Mouse (Mus musculus) spleen, postnatal 4 days (tissue): ENCODE data around the gene Atoh8.

Experiments used
- DNase-seq, 2 experiments: peaks; one replicate each; pipeline ENCODE4 v3.0.0; 2022; ENCODE audit warnings: low spot score in 2 of 2

Gene Atoh8

DNA sequence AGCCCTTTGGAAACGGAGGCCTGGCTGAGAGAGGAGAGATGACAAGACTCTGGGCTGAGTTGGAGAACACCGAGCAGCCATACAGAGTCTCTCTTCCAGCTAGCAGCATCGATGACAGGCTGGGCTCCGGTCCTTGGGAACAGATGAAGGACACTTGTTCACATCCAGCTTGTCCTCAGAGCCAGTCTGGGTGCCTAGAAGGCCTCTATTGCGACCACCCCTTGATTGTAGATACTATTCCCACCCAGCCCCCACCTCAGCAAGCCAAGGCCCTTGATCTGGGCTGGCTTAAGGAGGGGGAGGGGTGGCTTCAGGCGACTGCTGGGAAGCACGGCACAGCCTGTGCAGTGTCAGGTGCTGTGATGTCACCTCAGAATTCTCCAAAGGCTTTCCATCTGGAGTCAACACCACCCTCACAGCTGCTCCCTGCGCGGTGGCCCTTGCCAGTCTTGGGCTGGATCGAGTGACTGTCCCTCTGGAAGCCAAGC lies 19.3 kb upstream of the Atoh8 start:
- DNase-seq: no peak

DNA sequence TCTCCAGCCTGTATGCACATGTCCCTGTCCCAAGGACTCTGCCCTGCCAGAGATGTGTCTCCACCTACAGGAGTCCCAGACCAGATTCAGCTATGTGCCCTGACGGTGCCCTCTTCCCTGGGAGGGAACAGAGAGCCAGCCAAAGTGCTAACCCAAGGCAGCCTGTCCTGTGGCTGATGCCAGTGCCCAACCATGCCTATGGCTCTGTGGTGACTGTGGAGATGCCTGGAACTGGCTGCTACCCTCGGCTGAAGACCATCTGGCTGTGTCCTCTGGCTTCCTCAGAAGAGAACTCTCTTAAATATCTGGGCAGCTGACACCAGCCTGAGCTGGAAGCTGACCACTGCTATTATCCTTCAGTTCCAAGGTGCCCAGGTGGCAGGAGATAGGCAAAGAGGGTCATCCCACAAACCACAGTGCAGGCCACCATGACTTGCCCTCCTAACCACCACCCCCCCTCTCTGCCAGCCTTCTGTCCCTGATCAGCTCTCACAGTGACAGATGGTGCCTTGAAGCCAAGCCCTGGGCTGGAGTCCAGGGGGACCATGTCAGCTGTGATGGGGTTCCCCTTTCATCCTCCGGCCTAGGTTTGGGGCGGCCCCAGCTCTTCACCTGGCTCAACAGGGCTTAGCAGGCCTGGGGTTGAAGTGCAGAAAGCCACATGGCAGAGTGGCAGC lies 18.7 kb upstream of the Atoh8 start:
- no peak for DNase-seq

DNA sequence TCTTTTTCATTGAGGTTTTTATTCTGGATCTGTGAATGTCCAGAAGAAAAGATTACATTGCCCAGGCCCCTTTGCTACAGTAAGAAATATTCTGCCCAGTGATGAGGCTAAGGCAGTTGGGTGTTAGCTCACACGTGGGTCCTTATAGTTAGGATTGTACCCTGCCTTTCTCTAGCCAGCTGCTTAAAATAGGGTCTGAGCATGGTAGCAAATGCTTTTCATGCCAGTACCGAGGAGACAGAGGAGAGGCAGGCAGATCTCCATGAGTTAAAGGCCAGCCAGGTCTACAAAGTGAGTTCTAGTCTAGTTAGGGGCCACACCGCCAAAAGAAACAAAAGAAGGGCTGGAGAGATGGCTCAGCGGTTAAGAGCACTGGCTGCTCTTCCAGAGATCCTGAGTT lies 17.8 kb upstream of the Atoh8 start:
- no peak for DNase-seq

DNA sequence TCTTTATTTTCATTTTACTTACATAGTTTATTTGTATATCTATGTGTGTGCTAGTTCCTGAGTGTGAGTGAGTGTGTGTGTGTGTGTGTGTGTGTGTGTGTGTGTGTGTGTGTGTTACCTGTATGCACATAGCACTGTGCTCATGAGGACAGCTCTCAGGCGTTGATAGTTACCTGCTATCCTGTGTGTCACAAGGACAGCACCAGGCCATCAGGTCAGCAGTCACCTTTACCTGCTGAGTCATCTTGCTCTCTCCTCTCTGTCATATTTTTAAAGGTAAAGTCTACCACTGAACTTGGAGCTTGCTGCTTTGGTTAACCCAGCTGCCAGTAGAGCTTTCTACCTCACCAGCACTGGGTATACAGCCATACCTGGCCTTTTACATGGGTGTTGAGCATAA lies 17.1 kb upstream of the Atoh8 start:
- no peak for DNase-seq

DNA sequence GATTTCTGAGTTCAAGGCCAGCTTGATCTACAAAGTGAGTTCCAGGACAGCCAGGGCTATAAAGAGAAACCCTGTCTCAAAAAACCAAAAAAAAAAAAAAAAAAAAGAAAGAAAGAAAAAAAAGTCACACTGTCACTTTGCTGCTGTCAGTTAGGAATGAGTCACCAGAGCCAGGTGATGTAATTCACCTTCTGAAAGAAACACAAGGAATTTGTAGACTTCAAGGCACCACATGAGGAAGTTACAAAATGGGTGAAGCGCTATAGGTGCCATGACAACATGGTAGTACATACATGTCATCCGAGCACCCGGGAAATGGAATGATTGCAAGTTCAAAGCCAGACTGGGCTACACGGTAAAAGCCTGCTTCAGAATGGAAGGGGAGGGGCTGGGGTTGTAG lies 14.6 kb upstream of the Atoh8 start:
- no peak for DNase-seq

DNA sequence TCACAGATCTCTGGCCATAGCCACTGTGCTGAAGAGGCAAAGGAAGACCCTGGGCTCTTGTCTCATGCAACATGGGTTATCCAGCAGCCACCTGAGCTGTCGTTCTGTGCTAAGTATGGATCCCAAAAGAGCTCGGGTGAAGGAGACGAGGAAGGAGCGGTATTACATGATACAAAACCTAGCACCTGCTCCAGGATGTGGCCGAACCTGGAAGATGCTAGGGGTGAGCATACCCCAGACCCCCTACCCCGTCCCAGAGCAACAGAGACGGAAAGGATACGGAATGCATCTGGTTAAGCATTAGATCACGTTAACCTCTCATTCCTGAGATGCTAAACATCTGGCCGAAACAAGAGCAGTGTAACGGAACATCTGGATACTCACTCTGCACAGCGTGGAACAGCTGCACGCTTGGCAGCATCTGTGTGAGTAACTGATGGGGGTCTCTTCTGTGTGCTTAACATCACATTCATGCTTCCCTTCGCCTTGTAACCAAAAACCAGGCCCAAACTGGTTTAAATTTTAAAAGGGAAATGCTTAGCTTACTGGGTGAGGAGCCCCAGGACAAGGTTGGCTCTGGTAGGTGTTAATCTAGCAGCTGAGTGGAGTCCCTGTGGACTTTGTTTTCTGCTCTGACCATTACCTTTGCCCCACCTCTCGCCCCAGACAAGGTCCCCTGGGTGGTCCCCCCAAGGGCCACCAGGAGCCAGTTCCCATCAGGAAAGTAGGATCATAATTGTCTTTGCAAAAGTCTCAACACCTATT lies 13.0 kb upstream of the Atoh8 start:
- DNase-seq: no peak

DNA sequence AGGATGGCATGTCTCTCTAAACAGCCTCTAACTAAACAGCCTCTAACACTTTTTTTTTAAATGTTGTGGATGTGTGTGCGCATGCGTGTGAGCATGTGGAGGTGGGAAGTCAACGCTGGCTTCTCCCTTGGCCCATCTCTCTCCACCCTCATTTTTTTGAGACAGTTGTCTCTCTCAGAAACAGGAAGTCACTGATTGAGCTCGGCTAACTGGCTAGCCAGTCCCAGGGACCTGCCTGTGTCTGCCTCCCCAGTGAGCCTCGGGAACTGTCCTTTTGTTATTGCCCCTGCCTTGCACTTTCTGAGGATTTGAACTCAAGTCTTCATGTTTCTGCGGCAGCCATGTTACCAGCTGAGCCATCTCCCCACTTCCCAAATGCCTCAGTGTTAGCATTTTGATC lies 10.9 kb upstream of the Atoh8 start:
- no peak for DNase-seq

DNA sequence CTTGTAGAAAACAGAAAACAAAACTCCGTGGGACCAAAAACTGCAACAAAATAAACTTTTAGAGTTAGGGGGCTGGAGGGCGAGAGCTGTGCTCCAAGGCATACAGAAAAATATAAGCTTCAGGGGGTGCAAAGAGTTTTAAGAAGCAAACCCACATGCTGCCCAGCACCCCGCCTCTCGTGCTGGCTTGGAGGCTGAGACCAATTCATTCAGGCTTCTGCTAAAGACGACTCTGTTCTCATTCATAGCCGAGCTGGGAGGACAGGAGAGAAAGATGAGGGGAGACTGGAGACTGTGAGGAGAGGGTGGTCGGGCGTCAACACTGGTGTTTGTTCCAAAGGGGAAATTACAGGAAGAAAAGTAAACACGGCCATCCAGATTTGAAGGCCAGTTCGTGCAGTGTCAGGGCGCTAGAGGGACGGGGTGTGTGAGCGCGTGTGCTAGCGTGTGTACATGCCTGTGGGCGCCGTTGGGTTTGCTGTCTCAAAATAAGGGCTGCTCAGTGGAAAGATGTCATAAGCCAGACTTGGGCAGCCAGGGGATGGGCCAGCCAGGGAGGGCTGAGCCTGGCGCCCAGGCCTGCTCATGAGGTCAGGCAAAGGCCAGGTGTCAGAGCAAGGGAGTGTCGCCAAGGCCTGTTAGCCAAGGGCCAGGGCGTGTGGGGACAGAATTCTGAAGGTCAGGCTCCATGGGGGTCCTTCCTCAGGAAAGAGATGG lies 9.3 kb upstream of the Atoh8 start:
- DNase-seq: no peak

DNA sequence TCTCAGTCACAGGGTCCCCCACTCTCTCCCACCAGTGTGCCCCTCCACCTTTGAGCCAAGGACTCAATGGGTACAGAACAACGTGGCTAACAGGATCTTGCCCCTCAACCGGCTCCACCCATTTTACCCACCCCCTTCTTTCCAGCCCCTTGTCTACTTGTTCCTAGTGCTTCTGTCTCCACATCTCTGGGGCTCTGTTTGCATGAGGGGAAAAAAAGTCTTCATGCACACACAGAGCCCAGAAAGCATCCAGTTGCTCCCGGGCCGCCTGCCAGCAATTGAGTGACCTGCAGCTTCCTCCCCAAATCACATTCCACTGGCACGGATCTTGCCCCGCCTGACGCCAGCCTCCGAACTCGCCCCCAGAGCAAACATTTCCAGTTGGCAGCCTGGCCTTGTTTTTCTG lies 8.8 kb upstream of the Atoh8 start:
- DNase-seq: peak in 1 of 2 experiments; percentile 42

DNA sequence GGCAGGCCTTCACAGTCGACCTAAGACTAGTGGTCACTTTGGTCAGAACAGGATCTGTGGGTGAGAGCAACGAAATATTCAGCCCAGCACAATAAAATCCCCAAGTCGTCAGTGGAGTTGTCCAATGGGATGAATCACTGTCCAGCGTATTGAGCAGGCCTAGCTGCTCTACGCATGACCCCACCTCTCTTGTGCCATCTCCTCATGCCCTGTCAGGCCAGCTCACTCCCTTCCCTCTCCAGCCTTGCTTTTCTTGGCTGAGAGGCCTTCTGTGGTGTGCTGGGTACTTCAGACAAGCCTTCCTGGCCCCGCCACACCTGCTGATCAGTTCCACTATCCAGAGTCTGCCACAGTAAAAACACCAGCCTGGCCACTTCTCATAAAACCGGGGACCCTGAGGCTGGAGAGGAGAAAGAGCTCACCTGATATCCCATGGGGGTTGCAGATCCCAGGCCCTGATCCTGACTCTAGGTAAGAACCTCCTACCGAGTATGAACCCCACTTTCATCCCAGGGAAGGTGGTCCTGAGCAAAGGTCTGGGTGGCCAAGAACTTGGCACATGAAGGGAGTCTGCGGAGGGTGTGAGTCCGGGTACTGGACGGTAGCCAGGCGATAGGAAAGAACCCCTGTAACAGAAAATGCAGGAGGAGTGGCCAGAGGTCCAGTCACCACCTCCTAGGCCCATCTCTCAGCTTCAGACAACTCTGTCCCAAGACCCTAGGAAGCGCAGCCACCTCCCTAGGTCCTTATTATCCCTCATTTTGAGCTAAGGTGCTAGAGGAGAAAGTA lies 7.3 kb upstream of the Atoh8 start:
- DNase-seq: no peak

DNA sequence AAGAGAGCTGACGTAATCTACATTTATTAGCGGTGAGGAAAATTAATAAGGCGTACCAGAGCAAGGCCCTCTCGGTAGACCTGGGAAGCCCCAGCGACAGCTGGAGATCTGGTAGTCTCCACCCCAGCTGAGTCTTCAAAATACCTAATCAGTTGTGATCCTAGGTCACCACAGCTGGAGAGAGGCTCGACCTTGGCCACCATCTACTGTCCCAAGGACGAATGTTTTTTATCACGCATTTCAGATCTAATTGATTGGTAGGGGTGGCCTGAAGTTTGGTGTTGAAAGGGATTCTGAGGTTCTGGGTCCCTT lies 6.4 kb upstream of the Atoh8 start:
- no peak for DNase-seq

DNA sequence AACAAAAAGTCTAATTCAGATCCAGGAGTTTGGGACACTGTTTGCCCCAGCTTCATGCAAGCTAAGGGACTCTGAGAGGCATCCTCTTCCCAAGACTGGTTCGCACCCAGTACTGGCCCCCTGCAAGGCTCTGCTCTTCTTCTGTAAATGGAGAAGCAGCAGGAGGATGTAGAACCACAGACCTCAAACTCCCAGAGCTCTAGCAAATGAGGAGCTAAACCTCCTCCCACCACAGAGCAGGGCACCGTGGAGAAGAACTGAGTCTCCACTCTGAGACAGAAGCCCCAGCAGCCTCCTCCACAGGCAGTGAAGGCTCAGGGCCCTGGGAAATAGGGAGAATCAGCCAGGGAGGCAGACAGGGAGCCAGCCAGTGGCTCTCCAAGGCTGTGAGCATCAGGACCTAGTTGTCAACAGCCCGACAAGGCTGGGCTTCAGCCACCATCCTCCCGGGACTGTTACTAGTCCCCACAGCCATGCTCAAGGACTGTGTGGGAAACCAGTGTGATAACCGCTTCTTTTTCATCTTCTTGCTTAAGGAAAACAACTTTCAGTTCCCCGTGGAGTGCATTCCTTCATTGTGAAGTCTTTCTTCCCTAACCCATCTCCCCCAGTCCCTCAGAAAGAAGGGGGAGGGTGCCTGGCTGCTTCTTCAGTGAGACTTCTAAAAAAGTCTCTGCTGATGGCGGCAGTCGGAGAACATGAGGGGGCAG lies 5.9 kb upstream of the Atoh8 start:
- DNase-seq: no peak

DNA sequence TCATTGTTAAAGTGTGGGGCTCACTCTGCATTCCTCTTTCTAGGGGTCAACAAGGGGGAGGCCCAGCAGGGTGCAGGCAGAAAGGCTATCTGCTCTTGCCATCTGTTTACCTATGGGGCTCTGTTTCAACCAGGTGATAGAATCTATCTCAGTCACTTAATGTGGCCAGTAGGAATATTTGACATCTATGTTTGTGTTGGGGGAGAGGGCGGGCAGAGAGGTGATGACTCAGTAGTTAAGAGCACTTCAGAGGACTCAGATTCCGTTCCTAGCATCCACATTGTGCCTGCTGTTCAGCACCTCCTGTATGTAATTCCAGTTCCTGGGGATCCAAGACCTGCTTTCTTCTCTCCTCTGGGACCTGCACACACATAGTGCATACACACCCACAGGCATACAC lies 4.7 kb upstream of the Atoh8 start:
- DNase-seq: no peak

DNA sequence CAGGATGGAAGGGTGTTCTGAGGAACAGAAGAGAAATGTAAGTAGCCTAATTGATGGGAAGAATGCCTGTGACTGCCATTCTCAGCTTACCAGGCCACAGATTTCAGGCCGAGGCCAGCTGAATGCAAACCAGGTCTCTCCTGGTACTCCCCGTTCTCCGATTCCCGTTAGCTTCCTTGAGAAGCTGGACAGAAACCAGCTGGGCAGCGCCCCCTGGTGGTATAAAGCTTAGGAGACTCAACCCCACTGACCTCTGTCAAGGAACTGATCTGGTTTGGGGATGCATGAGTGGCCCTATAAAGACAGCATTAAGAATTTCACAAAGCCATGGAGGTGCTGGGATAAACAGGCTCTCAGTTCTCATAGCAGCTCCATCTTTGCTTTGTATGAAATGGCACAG lies 1.7 kb upstream of the Atoh8 start:
- DNase-seq: peak; percentile 76 to 93

DNA sequence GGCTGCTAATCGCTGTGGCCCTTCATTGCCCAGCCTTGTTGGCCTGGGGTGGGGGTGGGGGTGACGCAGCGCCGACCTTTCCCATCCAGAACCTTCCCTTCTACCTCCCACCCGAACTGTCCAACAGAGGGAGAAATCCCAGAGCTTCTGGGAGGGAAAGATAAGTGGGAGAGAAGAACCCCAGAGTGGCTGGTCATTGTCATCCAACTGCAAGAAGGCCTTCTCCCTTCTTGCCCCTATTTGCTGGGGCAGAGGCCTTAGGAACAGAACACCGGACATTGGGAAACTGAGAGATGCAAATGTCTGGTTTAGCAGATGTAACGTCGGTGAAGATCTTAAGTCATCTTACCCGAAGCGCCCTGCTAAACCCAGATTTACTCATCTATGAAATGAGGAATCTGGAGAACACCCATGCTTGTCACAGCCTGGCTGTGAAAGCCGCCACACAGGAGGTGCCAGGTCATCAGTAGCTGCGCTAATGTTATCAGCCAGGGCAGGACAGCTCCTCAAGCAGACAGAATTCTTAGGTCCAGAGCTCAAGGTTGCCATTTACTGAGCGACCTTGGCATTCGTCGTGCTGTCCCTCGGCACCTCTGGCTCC lies 530 bp upstream of the Atoh8 start:
- DNase-seq: no peak

DNA sequence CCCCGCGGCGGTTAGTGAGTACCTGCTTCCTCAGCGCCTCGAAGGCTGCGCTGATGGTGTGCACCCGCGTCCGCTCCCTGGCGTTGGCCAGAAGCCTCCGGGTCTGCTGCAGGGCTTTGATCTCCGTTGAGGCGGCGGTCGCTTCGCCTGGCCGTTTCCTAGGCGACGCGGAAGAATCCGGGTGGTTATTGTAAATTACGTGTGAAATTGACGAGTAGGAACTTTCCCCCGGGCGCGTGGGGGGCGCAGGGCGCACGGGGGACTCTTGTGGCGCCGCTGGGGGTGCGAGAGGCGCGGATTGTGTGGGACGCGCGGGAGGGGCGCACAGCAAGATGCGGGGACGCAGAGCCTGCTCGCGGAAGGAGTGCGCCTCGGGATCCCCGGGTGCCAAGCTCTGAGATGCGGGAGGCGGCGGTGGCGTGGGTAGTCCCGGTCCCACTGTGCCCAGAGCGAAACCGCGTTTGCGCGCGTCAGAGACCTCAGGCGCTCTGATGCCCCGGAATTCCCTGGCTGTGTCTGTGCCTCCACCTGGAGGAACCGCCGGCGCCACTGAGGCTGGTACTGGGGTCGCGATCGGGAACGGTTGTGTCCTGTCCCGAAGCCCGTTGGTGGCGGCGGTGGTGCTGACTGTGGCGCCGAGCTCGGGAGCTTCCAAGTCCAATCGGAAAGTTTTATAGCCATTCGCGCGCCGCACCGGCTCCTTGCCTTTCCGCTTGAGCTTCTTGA lies 842 bp downstream of the Atoh8 start:
- peak in 1 of 2 experiments; percentile 69 for DNase-seq

DNA sequence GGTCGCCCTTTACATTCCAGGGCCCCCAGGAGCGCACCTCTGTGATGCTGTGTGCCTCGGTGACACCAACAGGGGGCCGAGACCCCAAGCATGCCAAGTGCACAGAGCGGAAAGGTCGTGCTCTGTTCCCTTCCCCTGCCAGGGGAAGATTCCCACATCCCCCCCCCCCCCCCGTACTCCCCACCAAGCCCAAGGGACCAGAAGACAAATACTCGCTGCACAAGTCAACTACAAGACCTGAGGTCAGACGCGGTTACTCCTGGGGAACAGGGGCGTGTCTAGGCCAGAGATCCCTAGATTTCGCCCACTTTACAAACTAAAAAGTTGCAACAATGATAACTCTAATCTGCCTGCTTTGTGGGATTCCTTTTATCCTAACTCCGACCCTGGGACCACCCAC lies 1.4 kb downstream of the Atoh8 start:
- no peak for DNase-seq

DNA sequence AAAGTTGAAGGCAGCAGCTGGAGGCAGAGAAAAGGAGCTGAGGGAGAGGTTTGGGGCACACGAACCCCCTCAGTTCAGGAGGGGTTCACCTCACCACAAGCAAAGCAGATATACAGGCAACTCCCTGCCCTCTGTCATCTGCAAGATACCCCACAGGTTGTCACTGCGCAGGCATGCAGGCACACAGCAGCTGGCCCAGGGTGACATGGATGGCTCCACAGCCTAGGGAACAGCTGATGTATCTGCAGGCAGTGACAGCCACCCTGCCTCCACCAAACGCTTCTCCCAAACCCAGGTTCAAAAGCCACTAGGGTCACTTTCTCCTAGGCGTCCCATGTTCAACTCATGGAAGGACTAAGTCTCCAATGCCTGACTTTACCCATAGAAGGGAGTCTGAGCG lies 2.5 kb downstream of the Atoh8 start:
- no peak for DNase-seq

DNA sequence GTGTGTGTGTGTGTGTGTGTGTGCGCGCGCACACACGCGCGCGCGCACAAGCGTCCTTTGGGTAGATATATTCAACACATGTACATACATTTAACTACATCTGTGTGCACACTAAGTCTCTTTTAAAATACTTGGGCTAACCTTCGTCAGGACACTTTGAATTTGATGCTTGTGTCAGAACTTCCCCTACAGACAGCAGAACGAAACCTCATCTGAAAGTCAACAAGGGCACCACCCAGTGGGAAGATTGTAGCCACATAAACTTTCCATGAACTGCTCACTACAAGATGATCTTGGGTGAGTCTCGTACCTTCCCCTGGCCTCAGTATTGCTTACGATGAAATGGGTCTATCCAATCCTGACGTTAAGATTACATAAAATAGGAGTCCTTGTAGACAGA lies 3.0 kb downstream of the Atoh8 start:
- no peak for DNase-seq

DNA sequence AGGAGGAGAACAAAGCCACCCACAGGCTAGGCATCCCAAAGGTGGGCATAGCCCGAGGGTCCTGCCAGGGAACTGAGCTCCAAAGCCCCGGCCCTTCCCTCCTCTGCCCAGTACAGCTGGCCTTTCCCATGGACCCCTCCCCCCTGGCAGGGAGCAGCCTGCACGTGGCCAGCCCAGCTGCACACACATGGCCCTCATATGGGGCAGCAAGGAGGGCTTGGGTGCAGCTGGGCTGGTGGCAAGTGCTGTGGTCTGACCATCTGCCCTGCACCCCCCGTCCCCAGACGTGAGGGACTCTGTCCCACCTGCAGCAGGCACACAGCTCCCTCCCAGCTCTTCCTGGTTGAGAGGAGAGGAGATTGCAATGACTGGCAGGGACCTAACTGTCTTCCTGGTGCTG lies 4.5 kb downstream of the Atoh8 start:
- no peak for DNase-seq
